Mouse (Mus musculus): Measurements from ENCODE around the gene Slc26a9. TPM values are rescaled to one million over a fixed set of nuclear protein-coding genes. Genes with fewer than 3 reads are reported as not detected.

The Slc26a9 gene
- not detected for polyA plus RNA-seq (2014; fragmentation: Illumina TruSeq; extraction: RNeasy Lipid Tissue Mini Kit (QIAGEN cat#74804); ENCODE audit: low read depth, low replicate concordance)

DNA sequence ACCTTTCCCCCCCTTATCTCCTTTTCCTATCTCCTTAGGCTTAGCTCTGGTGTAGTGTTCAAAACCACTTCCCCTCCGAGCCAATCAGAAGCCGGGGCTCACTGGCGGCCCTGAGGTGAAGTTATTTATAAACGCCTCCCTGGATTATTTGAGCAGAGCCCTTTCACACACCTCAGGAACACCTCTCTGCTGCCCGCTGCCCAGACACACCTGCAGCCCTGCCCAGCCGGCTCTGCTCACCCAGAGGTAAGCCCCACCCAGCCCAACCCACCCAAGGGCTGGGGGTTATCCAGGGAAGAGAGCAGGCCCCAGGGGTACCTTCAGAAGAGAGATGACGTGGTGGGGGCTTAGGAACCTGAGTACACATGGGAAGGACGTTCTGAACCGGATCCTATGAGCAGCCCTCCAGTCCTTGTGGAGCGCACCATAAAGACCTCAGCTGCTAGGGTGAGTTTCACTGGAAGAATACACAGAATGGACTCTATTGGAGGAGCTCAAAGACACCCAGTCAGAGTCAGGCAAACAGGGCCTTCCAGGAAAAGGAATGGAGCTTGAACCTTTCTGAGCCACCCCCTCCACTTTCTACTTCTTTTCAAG is at the start of gene Slc26a9:
Gene Slc26a9, plus strand, starts transcription at position 155 of the 597 bp plus-strand sequence.

DNA sequence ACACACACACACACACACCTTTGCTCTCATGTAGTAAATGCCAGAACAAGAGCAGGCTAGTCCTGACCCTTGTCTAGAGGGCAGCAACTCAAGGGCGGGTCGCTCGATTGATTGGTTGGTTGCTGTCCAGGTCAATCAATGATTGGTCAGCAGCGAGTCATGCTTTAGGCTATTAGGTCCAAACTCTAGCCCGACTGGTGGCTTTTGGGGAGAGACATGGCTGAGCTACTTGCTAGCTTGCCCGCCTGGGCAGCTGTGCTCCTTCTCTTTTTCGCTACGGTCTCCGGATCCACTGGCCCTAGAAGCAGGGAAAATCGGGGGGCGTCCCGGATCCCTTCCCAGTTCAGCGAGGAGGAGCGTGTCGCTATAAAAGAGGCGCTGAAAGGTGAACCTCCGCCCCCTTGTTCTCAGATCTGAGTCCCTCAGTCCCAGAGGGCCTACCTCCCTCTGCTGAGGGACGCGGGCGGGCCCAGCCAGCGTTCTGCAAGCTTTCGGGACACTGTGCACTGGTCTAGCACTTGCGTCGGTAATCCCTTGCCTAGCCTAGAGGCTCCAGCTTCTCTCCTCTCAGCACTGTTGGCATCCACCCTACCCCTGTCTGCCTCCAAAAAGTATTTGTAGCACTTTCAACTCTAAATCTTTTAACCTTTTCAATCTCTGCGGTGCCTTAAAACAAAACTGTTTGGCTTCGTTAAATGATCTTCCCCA is 53.5 kb downstream of the Slc26a9 start, which contains the start of gene Pm20d1:
Gene Pm20d1, plus strand, starts transcription at position 180 of the 708 bp plus-strand sequence.

Other genes starting within 250 kb of the Slc26a9 start
- gene Srgap2, start 216.7 kb upstream of the Slc26a9 start, polyA plus RNA-seq (2014; fragmentation: Illumina TruSeq; extraction: RNeasy Lipid Tissue Mini Kit (QIAGEN cat#74804); ENCODE audit: low read depth, low replicate concordance), result 15.5 TPM
- gene Fam72a, start 216.1 kb upstream of the Slc26a9 start, polyA plus RNA-seq (2014; fragmentation: Illumina TruSeq; extraction: RNeasy Lipid Tissue Mini Kit (QIAGEN cat#74804); ENCODE audit: low read depth, low replicate concordance), result 2.8 TPM
- not detected for gene Avpr1b, start 144.8 kb upstream of the Slc26a9 start, polyA plus RNA-seq (2014; fragmentation: Illumina TruSeq; extraction: RNeasy Lipid Tissue Mini Kit (QIAGEN cat#74804); ENCODE audit: low read depth, low replicate concordance)
- gene Ctse, start 105.7 kb upstream of the Slc26a9 start, polyA plus RNA-seq (2014; fragmentation: Illumina TruSeq; extraction: RNeasy Lipid Tissue Mini Kit (QIAGEN cat#74804); ENCODE audit: low read depth, low replicate concordance), result not detected
- 3.1 TPM for gene Rab7b, start 55.3 kb upstream of the Slc26a9 start, polyA plus RNA-seq (2014; fragmentation: Illumina TruSeq; extraction: RNeasy Lipid Tissue Mini Kit (QIAGEN cat#74804); ENCODE audit: low read depth, low replicate concordance)
- gene Pm20d1, start 53.4 kb downstream of the Slc26a9 start, polyA plus RNA-seq (2014; fragmentation: Illumina TruSeq; extraction: RNeasy Lipid Tissue Mini Kit (QIAGEN cat#74804); ENCODE audit: low read depth, low replicate concordance), result 7.5 TPM
- 22.7 TPM for gene Slc41a1, start 83.5 kb downstream of the Slc26a9 start, polyA plus RNA-seq (2014; fragmentation: Illumina TruSeq; extraction: RNeasy Lipid Tissue Mini Kit (QIAGEN cat#74804); ENCODE audit: low read depth, low replicate concordance)
- 6.9 TPM for gene Rab29, start 123.2 kb downstream of the Slc26a9 start, polyA plus RNA-seq (2014; fragmentation: Illumina TruSeq; extraction: RNeasy Lipid Tissue Mini Kit (QIAGEN cat#74804); ENCODE audit: low read depth, low replicate concordance)
- gene Nucks1, start 166.5 kb downstream of the Slc26a9 start, polyA plus RNA-seq (2014; fragmentation: Illumina TruSeq; extraction: RNeasy Lipid Tissue Mini Kit (QIAGEN cat#74804); ENCODE audit: low read depth, low replicate concordance), result 173 TPM
- 4.0 TPM for gene Slc45a3, start 218.9 kb downstream of the Slc26a9 start, polyA plus RNA-seq (2014; fragmentation: Illumina TruSeq; extraction: RNeasy Lipid Tissue Mini Kit (QIAGEN cat#74804); ENCODE audit: low read depth, low replicate concordance)

Measured in adrenal gland, adult 10 weeks (tissue).